Mouse (Mus musculus): ENCODE measurements around the gene Nsf.

Gene Nsf

DNA sequence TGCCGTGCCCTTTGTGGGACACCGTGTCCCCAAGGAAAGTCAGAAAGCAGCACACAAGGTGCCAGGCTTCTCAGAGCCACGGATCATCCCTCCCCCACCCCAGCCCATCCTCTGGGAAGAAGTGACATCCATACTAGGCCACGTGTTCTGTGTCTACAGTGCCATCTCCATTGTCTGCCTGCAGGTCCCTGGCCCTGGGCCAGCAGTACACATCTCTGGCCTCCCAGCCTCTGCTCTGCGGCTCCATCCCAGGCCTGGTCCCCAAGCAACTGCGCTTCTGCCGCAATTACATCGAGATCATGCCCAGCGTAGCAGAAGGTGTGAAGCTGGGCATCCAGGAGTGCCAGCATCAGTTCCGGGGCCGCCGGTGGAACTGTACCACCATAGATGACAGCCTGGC is 145.9 kb downstream of the Nsf start:
- TF ChIP-seq GATA4 (IDR thresholded peaks at IDR 0.05; ENCODE audit: insufficient replicate concordance, low read length), result no peak

DNA sequence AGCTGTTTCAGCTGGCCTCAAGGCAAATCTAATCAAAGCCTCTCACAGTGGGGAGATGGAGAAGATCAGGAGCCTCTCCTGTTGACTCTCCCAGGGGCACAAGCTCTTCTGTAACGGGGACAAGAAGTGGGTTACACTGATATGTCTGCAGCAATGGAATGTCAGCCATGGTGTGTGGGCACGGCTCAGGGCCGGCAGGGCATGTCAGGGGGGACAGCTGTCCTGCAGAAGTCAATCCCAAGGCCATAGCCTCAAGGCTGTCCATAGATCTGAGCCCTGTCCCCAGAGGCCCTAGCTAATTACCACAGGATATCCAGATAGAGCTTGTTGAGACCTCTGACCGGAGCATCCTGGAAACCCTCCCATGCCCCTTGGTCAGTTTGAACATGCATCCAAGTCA is 149.1 kb downstream of the Nsf start:
- TF ChIP-seq GATA4 (IDR thresholded peaks at IDR 0.05; ENCODE audit: insufficient replicate concordance, low read length), result no peak

DNA sequence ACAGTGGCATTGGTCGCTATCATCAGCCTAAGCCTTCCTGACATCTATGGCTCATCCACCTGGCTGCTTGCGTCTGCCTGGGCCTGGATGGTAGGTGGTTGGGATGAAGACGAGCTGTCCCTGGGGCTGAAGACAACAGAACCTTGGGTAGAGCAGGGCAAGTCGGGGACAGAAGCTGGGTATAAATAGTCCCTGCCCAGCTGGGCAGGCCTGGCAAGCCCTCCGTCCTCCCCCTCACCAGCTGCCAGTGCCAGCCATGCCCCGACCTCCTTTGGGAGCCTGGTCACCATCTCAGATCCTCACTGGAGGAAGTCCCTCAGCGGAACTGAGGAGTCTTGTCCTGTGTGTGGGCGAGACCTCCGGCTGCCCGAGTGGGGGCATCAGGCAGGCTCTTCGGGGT is 149.7 kb downstream of the Nsf start:
- no peak for TF ChIP-seq GATA4 (IDR thresholded peaks at IDR 0.05; ENCODE audit: insufficient replicate concordance, low read length)

DNA sequence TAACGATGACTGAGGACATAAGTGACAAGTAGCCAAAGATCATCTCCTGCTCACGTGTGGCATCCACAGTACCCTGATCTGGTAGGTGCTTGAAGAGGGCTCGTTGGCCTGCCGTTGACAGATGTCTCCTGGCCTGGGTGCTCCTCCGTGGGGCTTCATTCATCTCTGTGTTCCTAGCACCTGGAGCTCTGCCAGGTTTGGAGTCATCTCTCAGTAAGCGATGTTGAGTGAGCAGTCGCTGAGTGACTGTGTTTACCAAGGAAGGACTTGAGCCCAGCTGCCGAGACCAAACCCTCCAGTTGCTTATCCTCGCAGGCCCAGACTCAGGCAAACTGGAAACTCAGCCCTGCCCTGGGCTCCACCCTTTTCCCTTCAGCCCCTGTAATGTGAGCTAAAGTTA is 152.7 kb downstream of the Nsf start:
- no peak for TF ChIP-seq GATA4 (IDR thresholded peaks at IDR 0.05; ENCODE audit: insufficient replicate concordance, low read length)

DNA sequence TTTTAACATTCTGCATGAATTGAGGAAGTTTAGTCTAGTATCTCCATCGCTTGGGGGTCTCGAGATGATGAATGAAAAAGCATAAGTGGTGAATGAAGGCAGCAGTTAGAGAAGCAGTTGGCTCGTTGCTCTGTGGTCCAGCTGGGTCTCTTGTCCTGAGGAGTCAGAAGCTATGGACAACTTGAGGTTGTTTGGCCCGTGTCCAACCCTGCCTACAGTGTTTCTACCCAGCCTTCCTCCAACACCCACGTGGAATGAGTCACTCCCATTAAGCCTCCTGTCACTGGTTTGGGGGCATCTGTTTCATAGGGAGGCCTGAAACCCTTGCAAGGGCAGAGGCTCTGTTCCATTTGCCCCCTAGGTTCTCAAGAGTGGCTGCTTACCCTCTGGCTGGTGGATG is 163.9 kb downstream of the Nsf start:
- TF ChIP-seq GATA4 (IDR thresholded peaks at IDR 0.05; ENCODE audit: insufficient replicate concordance, low read length), result no peak

DNA sequence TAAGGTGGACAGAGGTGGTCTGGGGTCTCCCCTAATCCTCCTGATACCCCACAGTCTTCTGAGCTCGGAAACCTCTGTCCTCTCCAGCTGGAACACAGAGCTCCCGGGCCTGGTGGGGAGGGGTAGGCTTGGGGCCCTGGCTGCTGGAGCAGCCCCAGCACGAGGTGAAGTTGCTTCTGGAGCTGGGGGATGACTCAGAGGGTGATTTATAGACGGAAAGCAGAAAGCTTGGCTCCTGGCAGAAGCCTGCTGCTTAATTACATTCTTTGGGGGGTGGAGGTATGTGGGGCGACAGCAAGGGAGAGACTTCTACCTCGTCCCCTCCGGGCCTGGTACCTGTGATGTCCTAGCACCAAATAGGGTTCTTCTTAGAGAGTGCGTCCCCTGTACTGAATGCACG is 173.7 kb downstream of the Nsf start:
- TF ChIP-seq GATA4 (IDR thresholded peaks at IDR 0.05; ENCODE audit: insufficient replicate concordance, low read length), result no peak

DNA sequence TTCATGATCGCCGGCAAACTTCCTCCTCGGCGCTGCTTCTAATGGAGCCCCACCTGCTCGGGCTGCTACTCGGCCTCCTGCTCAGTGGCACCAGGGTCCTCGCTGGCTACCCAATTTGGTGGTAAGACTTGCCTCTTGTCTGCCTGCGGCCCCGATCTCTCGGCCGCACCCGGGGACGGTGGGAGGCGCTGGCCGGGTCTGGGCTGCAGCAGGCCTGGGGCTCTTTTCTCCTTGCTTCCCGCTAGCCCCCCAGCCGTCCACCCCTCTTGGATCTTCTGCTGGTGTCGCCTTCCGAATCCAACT is 179.7 kb downstream of the Nsf start:
- no peak for TF ChIP-seq GATA4 (IDR thresholded peaks at IDR 0.05; ENCODE audit: insufficient replicate concordance, low read length)

DNA sequence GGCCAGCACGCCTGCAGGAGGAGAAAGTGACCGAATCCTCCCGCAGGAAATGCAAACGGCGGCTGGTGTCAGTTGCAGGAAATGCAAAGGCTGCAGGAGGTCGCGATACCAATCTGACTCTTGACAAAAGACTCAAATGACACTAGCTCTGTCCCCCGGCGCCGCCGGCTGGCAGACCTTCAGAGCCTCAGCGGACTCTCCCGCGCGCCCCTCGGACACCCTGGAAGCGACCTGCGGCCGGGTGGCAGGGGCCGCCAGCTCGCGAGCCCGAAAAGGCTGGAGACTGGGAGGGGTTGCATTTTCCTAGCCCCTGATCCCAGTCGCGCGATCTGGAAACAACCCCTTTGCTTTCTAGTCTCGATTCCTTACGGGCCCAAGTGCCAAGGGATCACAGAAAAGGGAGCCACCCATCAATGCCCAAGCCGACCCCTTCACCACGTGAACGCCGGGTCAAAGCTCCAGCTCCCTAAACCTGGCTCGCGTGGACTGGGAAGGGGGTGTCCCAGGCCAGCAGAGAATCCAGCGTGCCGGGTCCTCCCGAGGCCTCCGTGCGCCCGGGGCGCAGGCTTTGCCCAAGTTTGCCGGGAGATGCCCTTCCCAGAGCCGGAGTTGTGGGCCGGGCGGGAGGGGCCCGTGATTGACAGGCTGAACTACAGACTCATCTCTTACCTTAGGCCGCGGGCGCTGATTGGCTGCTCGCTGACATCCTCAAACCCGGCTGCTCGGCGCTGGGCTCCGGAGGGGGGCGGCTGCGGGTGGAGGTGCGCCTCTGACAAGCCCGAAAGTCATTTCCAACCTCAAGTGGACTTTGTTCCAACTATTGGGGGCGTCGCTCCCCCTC is 180.2 kb downstream of the Nsf start, which contains the start of gene Wnt3:
Gene Wnt3, plus strand, starts transcription at position 764 of the 841 bp plus-strand sequence.
- TF ChIP-seq GATA4 (IDR thresholded peaks at IDR 0.05; ENCODE audit: insufficient replicate concordance, low read length), result no peak

DNA sequence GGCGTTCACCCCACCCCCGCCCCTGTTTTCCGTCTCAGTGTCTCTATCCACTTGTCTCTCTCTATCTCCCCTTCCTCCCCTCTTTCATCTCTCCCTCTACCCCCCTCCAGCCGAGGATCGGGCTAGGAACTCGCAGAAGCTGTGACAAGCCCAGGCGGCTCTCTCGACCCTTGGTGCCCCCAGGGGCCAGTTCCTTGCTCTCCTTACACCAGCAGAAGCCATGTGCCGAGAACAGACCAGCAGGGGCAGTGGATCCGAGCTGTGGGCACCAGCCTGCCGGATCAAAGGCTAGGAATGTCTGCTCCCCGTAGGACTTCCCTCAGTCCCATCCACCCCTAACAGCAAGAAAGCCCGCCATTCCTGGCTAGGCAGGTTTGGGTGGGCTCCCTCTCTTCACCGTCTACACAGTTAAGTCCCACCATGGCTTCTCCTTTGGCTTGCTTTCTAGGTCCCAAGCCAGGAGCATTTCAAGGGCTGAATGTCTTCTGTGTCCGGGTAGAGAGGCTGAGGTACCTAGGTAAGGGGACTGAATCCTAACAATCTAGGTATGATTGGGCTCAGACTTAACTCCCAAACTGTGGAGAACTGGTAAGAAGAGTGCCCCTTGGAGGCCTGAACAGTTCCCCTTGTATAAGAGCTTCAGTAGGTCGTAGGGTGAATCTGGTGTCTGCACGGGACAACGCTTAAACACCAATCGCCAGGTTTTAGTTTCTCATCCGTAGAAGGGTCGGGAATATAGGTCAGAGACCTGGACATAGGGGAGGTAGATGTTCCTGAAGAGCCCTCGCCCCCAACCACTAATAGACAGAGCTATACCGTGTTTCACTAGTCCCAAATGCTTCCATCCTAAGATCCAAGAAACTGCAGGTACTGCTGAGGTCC is 181.1 kb downstream of the Nsf start:
- TF ChIP-seq GATA4 (IDR thresholded peaks at IDR 0.05; ENCODE audit: insufficient replicate concordance, low read length), result no peak
